Mouse (Mus musculus): Measurements from ENCODE around the gene Btbd9. TPM values are rescaled to one million over a fixed set of nuclear protein-coding genes. Genes with fewer than 3 reads are reported as not detected.

Gene Btbd9
- polyA plus RNA-seq, 1 experiment: 21.6 TPM

GRCm38 (mm10) chr17:30378221-30379010 lies 197.9 kb downstream of the Btbd9 start:
- no peaks in the 10 kb centered on the region for H3K27me3 ChIP-seq (ENCODE audit: control insufficient read depth, insufficient read depth, low read length, poor library complexity, severe bottlenecking)
- TF ChIP-seq CTCF (IDR thresholded peaks at IDR 0.05; ENCODE audit: low read depth, low read length) (no peak), POLR2A (IDR thresholded peaks at IDR 0.05; ENCODE audit: insufficient read depth, low read length) (no peak), EP300 (IDR thresholded peaks at IDR 0.05; ENCODE audit: insufficient read depth, low read depth, low read length) (no peak)

GRCm38 (mm10) chr17:30377754-30378153 lies 198.5 kb downstream of the Btbd9 start:
- Histone ChIP-seq H3K27ac (ENCODE audit: insufficient read depth, low read length) (no peak overlapping the region), H3K4me3 (ENCODE audit: low read depth, low read length) (no peak overlapping the region), H3K27me3 (ENCODE audit: control insufficient read depth, insufficient read depth, low read length, poor library complexity, severe bottlenecking) (no peaks in the 10 kb centered on the region), H3K4me1 (ENCODE audit: control insufficient read depth, insufficient read depth, low read length) (no peaks in the 10 kb centered on the region), H3K9ac (ENCODE audit: low read depth, poor library complexity, severe bottlenecking) (no peak overlapping the region), H3K9me3 (replicated peaks; ENCODE audit: control insufficient read depth, insufficient read depth, low read length, poor library complexity, severe bottlenecking) (no peaks in the 10 kb centered on the region), H3K36me3 (ENCODE audit: control insufficient read depth, insufficient read depth, low read length, poor library complexity, severe bottlenecking) (no peaks in the 10 kb centered on the region)
- no peak for TF ChIP-seq POLR2A (IDR thresholded peaks at IDR 0.05; ENCODE audit: insufficient read depth, low read length)
- TF ChIP-seq EP300 (IDR thresholded peaks at IDR 0.05; ENCODE audit: insufficient read depth, low read depth, low read length): no peak
- TF ChIP-seq CTCF (IDR thresholded peaks at IDR 0.05; ENCODE audit: low read depth, low read length): no peak

More at GRCm38 (mm10) chr17:30378221-30379010, 197.9 kb downstream of the Btbd9 start:
- no peak overlapping the region for H3K4me3 ChIP-seq (ENCODE audit: low read depth, low read length)
- H3K27ac ChIP-seq (ENCODE audit: insufficient read depth, low read length): no peak overlapping the region
- no peaks in the 10 kb centered on the region for H3K9me3 ChIP-seq (replicated peaks; ENCODE audit: control insufficient read depth, insufficient read depth, low read length, poor library complexity, severe bottlenecking)
- no peak overlapping the region for H3K9ac ChIP-seq (ENCODE audit: low read depth, poor library complexity, severe bottlenecking)
- H3K4me1 ChIP-seq (ENCODE audit: control insufficient read depth, insufficient read depth, low read length): no peaks in the 10 kb centered on the region
- no peaks in the 10 kb centered on the region for H3K36me3 ChIP-seq (ENCODE audit: control insufficient read depth, insufficient read depth, low read length, poor library complexity, severe bottlenecking)

DNA sequence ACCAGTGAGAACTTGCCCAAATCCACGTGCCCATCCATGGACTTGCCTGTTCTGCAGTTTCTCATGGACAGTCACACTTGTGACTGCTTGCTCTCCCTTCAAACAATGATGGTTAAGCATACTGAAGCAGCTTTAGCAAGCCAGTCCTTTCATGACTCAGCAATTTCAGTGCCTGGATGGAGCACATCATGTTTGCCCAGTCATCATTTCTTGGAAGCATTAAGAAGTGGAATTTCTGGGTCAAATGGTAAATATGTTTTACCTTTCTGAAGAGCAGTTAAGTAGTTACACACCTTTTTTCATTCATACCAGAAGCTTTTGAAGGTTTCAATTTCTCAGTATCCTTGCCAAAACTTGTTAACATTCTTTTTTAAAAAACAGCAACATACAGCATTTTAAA lies 201.2 kb downstream of the Btbd9 start:
- TF ChIP-seq CTCF (IDR thresholded peaks at IDR 0.05; ENCODE audit: low read depth, low read length) (no peak), EP300 (IDR thresholded peaks at IDR 0.05; ENCODE audit: insufficient read depth, low read depth, low read length) (no peak), POLR2A (IDR thresholded peaks at IDR 0.05; ENCODE audit: insufficient read depth, low read length) (no peak)
- no peaks in the 10 kb centered on the region for H3K9me3 ChIP-seq (replicated peaks; ENCODE audit: control insufficient read depth, insufficient read depth, low read length, poor library complexity, severe bottlenecking)
- no peak overlapping the region for H3K9ac ChIP-seq (ENCODE audit: low read depth, poor library complexity, severe bottlenecking)
- no peak overlapping the region for H3K27ac ChIP-seq (ENCODE audit: insufficient read depth, low read length)
- no peaks in the 10 kb centered on the region for H3K27me3 ChIP-seq (ENCODE audit: control insufficient read depth, insufficient read depth, low read length, poor library complexity, severe bottlenecking)
- no peaks in the 10 kb centered on the region for H3K36me3 ChIP-seq (ENCODE audit: control insufficient read depth, insufficient read depth, low read length, poor library complexity, severe bottlenecking)
- H3K4me1 ChIP-seq (ENCODE audit: control insufficient read depth, insufficient read depth, low read length): no peaks in the 10 kb centered on the region
- no peak overlapping the region for H3K4me3 ChIP-seq (ENCODE audit: low read depth, low read length)

- no peaks in the 10 kb centered on the region for H3K36me3 ChIP-seq (ENCODE audit: control insufficient read depth, insufficient read depth, low read length, poor library complexity, severe bottlenecking)
- no peak overlapping the region for H3K4me3 ChIP-seq (ENCODE audit: low read depth, low read length)
- TF ChIP-seq POLR2A (IDR thresholded peaks at IDR 0.05; ENCODE audit: insufficient read depth, low read length) (no peak), CTCF (IDR thresholded peaks at IDR 0.05; ENCODE audit: low read depth, low read length) (no peak), EP300 (IDR thresholded peaks at IDR 0.05; ENCODE audit: insufficient read depth, low read depth, low read length) (no peak)
- no peaks in the 10 kb centered on the region for H3K27me3 ChIP-seq (ENCODE audit: control insufficient read depth, insufficient read depth, low read length, poor library complexity, severe bottlenecking)
- no peak overlapping the region for H3K9ac ChIP-seq (ENCODE audit: low read depth, poor library complexity, severe bottlenecking)
- H3K9me3 ChIP-seq (replicated peaks; ENCODE audit: control insufficient read depth, insufficient read depth, low read length, poor library complexity, severe bottlenecking): no peaks in the 10 kb centered on the region
- H3K27ac ChIP-seq (ENCODE audit: insufficient read depth, low read length): no peak overlapping the region
- H3K4me1 ChIP-seq (ENCODE audit: control insufficient read depth, insufficient read depth, low read length): no peaks in the 10 kb centered on the region
These were observed 207.7 kb downstream of the Btbd9 start for GRCm38 (mm10) chr17:30368559-30368958.

GRCm38 (mm10) chr17:30364701-30365100 lies 211.6 kb downstream of the Btbd9 start:
- H3K4me3 ChIP-seq (ENCODE audit: low read depth, low read length): no peak overlapping the region
- H3K27ac ChIP-seq (ENCODE audit: insufficient read depth, low read length): no peak overlapping the region
- H3K36me3 ChIP-seq (ENCODE audit: control insufficient read depth, insufficient read depth, low read length, poor library complexity, severe bottlenecking): no peaks in the 10 kb centered on the region
- TF ChIP-seq POLR2A (IDR thresholded peaks at IDR 0.05; ENCODE audit: insufficient read depth, low read length): no peak
- no peak for TF ChIP-seq CTCF (IDR thresholded peaks at IDR 0.05; ENCODE audit: low read depth, low read length)
- no peak for TF ChIP-seq EP300 (IDR thresholded peaks at IDR 0.05; ENCODE audit: insufficient read depth, low read depth, low read length)
- no peak overlapping the region for H3K9ac ChIP-seq (ENCODE audit: low read depth, poor library complexity, severe bottlenecking)
- no peaks in the 10 kb centered on the region for H3K27me3 ChIP-seq (ENCODE audit: control insufficient read depth, insufficient read depth, low read length, poor library complexity, severe bottlenecking)
- H3K4me1 ChIP-seq (ENCODE audit: control insufficient read depth, insufficient read depth, low read length): no peaks in the 10 kb centered on the region
- H3K9me3 ChIP-seq (replicated peaks; ENCODE audit: control insufficient read depth, insufficient read depth, low read length, poor library complexity, severe bottlenecking): no peaks in the 10 kb centered on the region

DNA sequence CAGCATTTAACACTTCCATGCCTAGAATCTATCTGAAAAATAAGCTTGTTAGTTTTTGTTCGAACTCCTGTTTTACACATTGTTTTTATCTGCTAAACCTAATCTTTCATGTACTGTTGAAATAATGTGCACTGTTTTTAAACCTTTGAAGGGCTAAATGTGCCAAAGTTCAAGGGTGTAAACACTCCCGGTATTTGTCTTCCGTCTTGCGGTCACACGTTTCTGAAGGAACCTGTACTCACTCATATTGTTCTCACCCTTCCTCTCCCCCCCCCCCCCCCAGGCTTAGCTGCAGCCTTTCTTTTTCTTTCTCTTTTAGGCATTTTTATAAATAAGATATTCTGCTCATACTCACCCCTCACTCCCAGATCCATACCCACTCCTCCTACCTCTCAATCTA lies 212.9 kb downstream of the Btbd9 start:
- Histone ChIP-seq H3K27ac (ENCODE audit: insufficient read depth, low read length) (no peak overlapping the region), H3K27me3 (ENCODE audit: control insufficient read depth, insufficient read depth, low read length, poor library complexity, severe bottlenecking) (no peaks in the 10 kb centered on the region), H3K36me3 (ENCODE audit: control insufficient read depth, insufficient read depth, low read length, poor library complexity, severe bottlenecking) (no peaks in the 10 kb centered on the region), H3K9me3 (replicated peaks; ENCODE audit: control insufficient read depth, insufficient read depth, low read length, poor library complexity, severe bottlenecking) (no peaks in the 10 kb centered on the region), H3K4me1 (ENCODE audit: control insufficient read depth, insufficient read depth, low read length) (no peaks in the 10 kb centered on the region), H3K9ac (ENCODE audit: low read depth, poor library complexity, severe bottlenecking) (no peak overlapping the region), H3K4me3 (ENCODE audit: low read depth, low read length) (no peak overlapping the region)
- no peak for TF ChIP-seq POLR2A (IDR thresholded peaks at IDR 0.05; ENCODE audit: insufficient read depth, low read length)
- no peak for TF ChIP-seq EP300 (IDR thresholded peaks at IDR 0.05; ENCODE audit: insufficient read depth, low read depth, low read length)
- no peak for TF ChIP-seq CTCF (IDR thresholded peaks at IDR 0.05; ENCODE audit: low read depth, low read length)
